Comparison of ENCODE assay signal across 28 mouse cellular contexts in genomic region chr16:96555412-96555811, GRCm38 (mm10).
DNase-seq lines count a peak whose midpoint lies in the region; TF ChIP-seq lines count a peak whose summit lies in the region.
"Had no signal": no experiment of that assay in that cellular context is flagged by ENCODE, and none has a peak within 500 bp of the region (broad histone marks: within the 10 kb centered on the region; RNA-seq: fewer than 3 reads in every experiment).

No protein-coding gene starts in this region.

- peak; percentile 38 to 62 for DNase-seq in frontal cortex, adult 2 months (ENCODE audit: extremely low spot score in 1 of 2, low spot score in 1 of 2)
- DNase-seq in frontal cortex, postnatal 10 days (ENCODE audit: low spot score in 2 of 2) = no peak
- peak; percentile 15 to 51 for DNase-seq in left cerebral cortex, adult 18-20 months (ENCODE audit: low spot score in 2 of 2)
- no peak for DNase-seq in left cerebral cortex, adult 2 months (ENCODE audit: extremely low spot score in 1 of 2, low spot score in 2 of 2)
- DNase-seq in right cerebral cortex, adult 2 months (ENCODE audit: low spot score in 2 of 2) = peak; percentile 21 to 28
- DNase-seq in right cerebral cortex, postnatal 25 days = no peak
- no peak for DNase-seq in cerebellum, adult 9-10 months
- DNase-seq: adrenal gland, postnatal 10 days; adrenal gland, postnatal 36 days; B cell, adult 2 months; cerebellum, adult 11 months; cerebellum, adult 2 months; cerebellum, postnatal 10 days; cerebellum, postnatal 36 days; embryo, embryonic 11 days; gastrocnemius, postnatal 10 days; gastrocnemius, postnatal 36 days; heart, postnatal 10 days; heart, postnatal 36 days had no signal

- intact Hi-C loops in left cerebral cortex, adult 2 months (cut with DNase I) = loop anchor here (1.0 kb wide), 2 partner anchors 20 to 79 kb away; no protein-coding TSS in a partner anchor

- H3K27ac ChIP-seq in left cerebral cortex, adult 2 months = no peak overlapping the region
- H3K27ac ChIP-seq: embryonic facial prominence, embryonic 10.5 days; embryonic facial prominence, embryonic 13.5 days; forebrain, embryonic 12.5 days; forebrain, embryonic 15.5 days; heart, embryonic 15.5 days; hindbrain, embryonic 10.5 days; hindbrain, embryonic 13.5 days had no signal

- no peak overlapping the region for H3K4me3 ChIP-seq in left cerebral cortex, adult 2 months
- H3K4me3 ChIP-seq: embryonic facial prominence, embryonic 10.5 days; embryonic facial prominence, embryonic 13.5 days; erythroblast, embryonic 14.5 days; forebrain, embryonic 12.5 days; forebrain, embryonic 15.5 days; heart, embryonic 12.5 days; heart, embryonic 15.5 days; hindbrain, embryonic 10.5 days; hindbrain, embryonic 13.5 days had no signal

- no peak for TF ChIP-seq CTCF in left cerebral cortex, adult 2 months (IDR thresholded peaks at IDR 0.05)

Comparison
In these comparisons a context has a peak if more than half of its experiments do, and no peak if none do; other contexts are left out.
1. DNase-seq: peak in frontal cortex, adult 2 months (2 of 2), left cerebral cortex, adult 18-20 months (2 of 2) and right cerebral cortex, adult 2 months (2 of 2); none in frontal cortex, postnatal 10 days (0 of 2), left cerebral cortex, adult 2 months (0 of 2), right cerebral cortex, postnatal 25 days (single experiment) and cerebellum, adult 9-10 months (single experiment).